Mouse (Mus musculus) kidney, adult 9 months (tissue): ENCODE results near the gene Sap25.

Source experiments
- DNase-seq: peaks from one replicate; pipeline ENCODE4 v3.0.0; 2022

Gene Sap25

GRCm38 (mm10) chr5:137628498-137629305 lies 12.4 kb upstream of the Sap25 start, which contains the start of the genes Fbxo24, Lrch4 and Gm20605:
TSS of gene Fbxo24 (minus strand) at chr5:137629002.
TSS of gene Lrch4 (plus strand) at chr5:137629121.
TSS of gene Gm20605 (plus strand) at chr5:137629175.
- DNase-seq, result peak; percentile 100

GRCm38 (mm10) chr5:137629306-137629721 lies 11.8 kb upstream of the Sap25 start:
- DNase-seq, result peak; percentile 86

GRCm38 (mm10) chr5:137629906-137630545 lies 11.1 kb upstream of the Sap25 start:
- peak; percentile 78 for DNase-seq

GRCm38 (mm10) chr5:137630602-137631001 lies 10.5 kb upstream of the Sap25 start:
- DNase-seq, result peak; percentile 70

- no peak for DNase-seq
Measured at GRCm38 (mm10) chr5:137631171-137631570, 10.0 kb upstream of the Sap25 start.

GRCm38 (mm10) chr5:137631591-137631990 lies 9.5 kb upstream of the Sap25 start:
- no peak for DNase-seq

GRCm38 (mm10) chr5:137633397-137634084 lies 7.6 kb upstream of the Sap25 start:
- no peak for DNase-seq

GRCm38 (mm10) chr5:137639472-137639871 lies 1.7 kb upstream of the Sap25 start:
- no peak for DNase-seq

GRCm38 (mm10) chr5:137642886-137643285 lies 1.8 kb downstream of the Sap25 start:
- DNase-seq, result no peak

- DNase-seq, result no peak
Measured at GRCm38 (mm10) chr5:137644484-137644883, 3.4 kb downstream of the Sap25 start.

- DNase-seq, result no peak
Measured at GRCm38 (mm10) chr5:137645091-137645651, 4.0 kb downstream of the Sap25 start.

- peak; percentile 45 for DNase-seq
Measured at GRCm38 (mm10) chr5:137645652-137646091, 4.5 kb downstream of the Sap25 start, which contains the start of gene Irs3. TSS of gene Irs3 (minus strand) at chr5:137645714.

GRCm38 (mm10) chr5:137647827-137648601 lies 6.9 kb downstream of the Sap25 start:
- DNase-seq, result no peak

GRCm38 (mm10) chr5:137649251-137649650 lies 8.1 kb downstream of the Sap25 start:
- no peak for DNase-seq

GRCm38 (mm10) chr5:137649669-137650571 lies 8.8 kb downstream of the Sap25 start:
- no peak for DNase-seq

GRCm38 (mm10) chr5:137652474-137652873 lies 11.3 kb downstream of the Sap25 start:
- peak; percentile 72 for DNase-seq

- DNase-seq, result no peak
Measured at GRCm38 (mm10) chr5:137653366-137653765, 12.2 kb downstream of the Sap25 start.

- no peak for DNase-seq
Measured at GRCm38 (mm10) chr5:137654746-137655145, 13.6 kb downstream of the Sap25 start.

GRCm38 (mm10) chr5:137656977-137657376 lies 15.8 kb downstream of the Sap25 start:
- peak; percentile 91 for DNase-seq

GRCm38 (mm10) chr5:137660064-137660688 lies 19.0 kb downstream of the Sap25 start:
- DNase-seq, result no peak

GRCm38 (mm10) chr5:137663057-137663456 lies 21.9 kb downstream of the Sap25 start:
- no peak for DNase-seq
